Mouse (Mus musculus): ENCODE measurements at regions not wholly inside any gene's neighbourhood (a gene's known extent, or its start where the extent isn't known, plus 50 kb on each side); places are given as distances from the start of the nearest gene placed in this dataset.
A peak's percentile ranks its signal among the peaks of the same experiment; 100 is the strongest.

DNA sequence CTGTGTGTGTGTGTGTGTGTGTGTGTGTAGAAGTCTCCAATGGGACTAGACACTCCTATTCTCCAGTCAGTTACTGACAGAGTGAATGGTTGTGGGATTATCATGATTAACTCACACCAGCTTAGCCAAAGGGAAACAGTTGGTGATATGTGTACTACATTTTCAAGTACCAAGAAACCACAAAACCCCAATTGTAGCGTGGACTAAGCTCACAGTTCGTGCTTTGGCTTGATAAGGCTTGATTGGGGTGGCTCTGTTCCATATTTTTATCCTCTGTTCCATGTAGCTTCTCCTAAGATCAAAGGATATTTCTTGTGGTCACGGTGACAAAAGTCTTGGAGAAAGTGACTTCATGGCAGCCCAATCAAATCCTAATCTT lies 51.9 kb upstream of the Tab2 start:
- peak; percentile 78 for TF ChIP-seq GATA1 (IDR thresholded peaks at IDR 0.05; ENCODE audit: low read length)

DNA sequence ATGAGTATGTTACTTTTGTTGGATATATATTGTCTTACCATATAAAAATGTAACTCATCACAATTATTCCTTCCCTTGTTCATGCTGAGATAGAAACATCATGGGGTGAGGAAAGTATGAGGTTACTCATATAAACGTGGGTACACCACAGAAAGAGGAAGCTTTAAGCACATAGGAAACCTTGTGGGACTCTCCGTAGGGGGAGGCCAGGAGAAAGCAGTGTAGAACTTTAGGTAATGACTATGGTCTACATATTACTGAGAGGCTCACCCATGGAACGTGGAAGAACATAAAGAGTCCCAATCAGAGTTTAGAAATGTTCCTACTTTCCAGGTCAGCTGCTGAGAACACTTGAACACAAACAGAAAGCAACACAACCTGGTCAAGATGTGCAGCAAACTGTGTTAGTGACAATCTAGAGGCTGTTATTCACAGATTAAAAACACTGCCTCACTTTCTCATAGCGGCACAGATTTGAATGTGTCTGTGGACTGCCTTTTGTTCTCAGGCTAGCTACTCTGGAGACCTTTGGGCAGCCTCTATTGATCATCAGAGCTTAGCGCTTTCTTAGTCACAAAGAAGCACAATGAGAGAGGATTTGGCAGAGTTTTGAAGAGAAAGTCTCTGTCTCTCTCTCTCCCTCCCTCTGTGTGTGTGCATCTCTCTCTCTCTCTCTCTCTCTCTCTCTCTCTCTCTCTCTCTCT lies 51.4 kb upstream of the Tab2 start:
- TF ChIP-seq GATA1 (IDR thresholded peaks at IDR 0.05; ENCODE audit: low read length): no peak

All from G1E-ER4 (cell line).